Mouse (Mus musculus): ENCODE measurements at regions not wholly inside any gene's neighbourhood (a gene's known extent, or its start where the extent isn't known, plus 50 kb on each side); places are given as distances from the start of the nearest gene placed in this dataset.

DNA sequence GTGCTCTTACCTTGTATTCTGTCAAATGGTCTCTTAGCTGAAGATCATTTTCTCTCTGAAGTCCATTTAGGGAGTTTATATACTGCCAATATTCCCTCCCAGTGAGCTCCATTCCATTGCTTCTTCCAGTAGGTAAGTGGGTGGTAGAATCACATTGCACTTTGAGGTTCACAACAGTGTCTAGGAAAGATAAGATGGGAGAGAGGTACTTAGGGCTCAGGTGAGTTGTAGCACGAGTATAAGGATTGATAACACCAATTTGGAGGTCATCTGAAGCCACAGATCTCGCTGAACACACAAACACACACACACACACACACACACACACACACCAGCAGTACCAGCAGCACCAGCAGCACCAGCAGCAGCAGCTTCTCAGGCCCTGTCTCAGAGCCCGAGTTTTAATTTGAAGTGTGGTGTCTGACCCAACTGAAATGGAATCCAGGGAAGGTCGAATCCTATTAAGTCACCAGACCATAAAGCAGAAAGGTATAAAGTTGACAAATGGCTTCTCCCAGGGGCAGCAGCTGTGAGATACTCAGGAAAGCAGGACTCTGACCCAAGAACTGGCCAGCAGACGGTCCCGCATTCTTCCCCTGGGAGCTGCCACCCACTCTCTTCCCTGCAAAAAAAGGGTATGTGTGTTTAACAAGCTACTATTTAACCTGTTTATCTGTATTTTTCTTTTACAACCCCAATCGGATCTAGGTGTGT is 561.9 kb upstream of the Cdh11 start:
- Histone ChIP-seq H3K4me1 (replicated peaks; ENCODE audit: control insufficient read depth, insufficient read depth, low read length) (no peaks in the 10 kb centered on the region), H3K27ac (ENCODE audit: control insufficient read depth, insufficient read depth, low read length) (no peak overlapping the region), H3K4me3 (ENCODE audit: control insufficient read depth, insufficient read depth, low read length) (no peak overlapping the region), H3K27me3 (ENCODE audit: control insufficient read depth, insufficient read depth, low read length) (no peaks in the 10 kb centered on the region), H3K36me3 (ENCODE audit: control insufficient read depth, insufficient read depth, low read length) (no peaks in the 10 kb centered on the region)
- DNase-seq: no peak
- WGBS: 62% methylated on average over 7 of the region's 7 CpGs
- TF ChIP-seq POLR2A (IDR thresholded peaks at IDR 0.05; ENCODE audit: control insufficient read depth, extremely low read depth, insufficient read depth, low read length, poor library complexity) (no peak), CTCF (IDR thresholded peaks at IDR 0.05; ENCODE audit: borderline replicate concordance, control insufficient read depth, extremely low read depth, insufficient read depth, low read length, poor library complexity) (no peak)

DNA sequence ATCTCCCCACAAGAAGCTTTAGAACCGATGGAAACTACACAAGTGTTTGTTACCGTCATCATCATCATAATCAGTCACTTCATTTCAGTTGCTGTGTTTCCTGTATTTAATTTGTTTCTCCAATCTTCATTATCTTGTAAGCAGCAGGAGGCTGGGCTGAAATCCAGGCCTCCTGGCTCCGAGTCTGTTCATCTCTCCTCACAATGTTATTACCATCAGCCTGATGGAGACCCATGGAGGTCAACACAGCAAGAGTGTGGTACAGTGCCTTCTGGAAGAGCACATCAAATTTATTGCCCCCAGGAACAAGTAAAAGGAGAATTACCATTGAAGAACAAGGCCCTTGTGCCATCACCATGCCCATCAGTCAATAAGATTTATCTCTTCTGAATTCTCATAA is 576.3 kb upstream of the Cdh11 start:
- TF ChIP-seq CTCF (IDR thresholded peaks at IDR 0.05; ENCODE audit: borderline replicate concordance, control insufficient read depth, extremely low read depth, insufficient read depth, low read length, poor library complexity): no peak
- no peaks in the 10 kb centered on the region for H3K36me3 ChIP-seq (ENCODE audit: control insufficient read depth, insufficient read depth, low read length)
- DNase-seq: no peak
- no peaks in the 10 kb centered on the region for H3K27me3 ChIP-seq (ENCODE audit: control insufficient read depth, insufficient read depth, low read length)
- H3K27ac ChIP-seq (ENCODE audit: control insufficient read depth, insufficient read depth, low read length): no peak overlapping the region
- H3K4me1 ChIP-seq (replicated peaks; ENCODE audit: control insufficient read depth, insufficient read depth, low read length): no peaks in the 10 kb centered on the region
- no peak overlapping the region for H3K4me3 ChIP-seq (ENCODE audit: control insufficient read depth, insufficient read depth, low read length)
- 86% methylated on average over 3 of the region's 3 CpGs for WGBS

DNA sequence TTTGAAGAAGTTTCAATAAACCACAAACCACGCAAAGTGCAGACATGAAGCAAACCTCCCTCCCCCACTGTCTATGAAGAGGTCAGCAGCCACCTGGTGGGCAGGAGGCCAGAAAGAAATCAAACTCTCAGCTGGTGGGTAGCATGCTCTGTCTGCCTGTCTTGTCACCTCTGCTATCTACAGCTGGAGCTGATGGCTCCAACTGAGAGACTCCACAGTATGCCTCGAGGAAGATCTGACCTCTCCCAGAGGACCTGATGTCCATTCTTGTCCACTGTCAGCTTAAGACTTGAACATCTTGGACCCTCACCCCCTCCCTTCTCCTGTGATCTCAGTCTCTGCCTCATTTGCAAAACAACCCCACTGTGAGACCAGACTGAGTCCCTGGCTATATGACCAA is 585.0 kb upstream of the Cdh11 start:
- H3K27ac ChIP-seq (ENCODE audit: control insufficient read depth, insufficient read depth, low read length): no peak overlapping the region
- TF ChIP-seq POLR2A (IDR thresholded peaks at IDR 0.05; ENCODE audit: control insufficient read depth, extremely low read depth, insufficient read depth, low read length, poor library complexity) (no peak), CTCF (IDR thresholded peaks at IDR 0.05; ENCODE audit: borderline replicate concordance, control insufficient read depth, extremely low read depth, insufficient read depth, low read length, poor library complexity) (no peak)
- H3K27me3 ChIP-seq (ENCODE audit: control insufficient read depth, insufficient read depth, low read length): no peaks in the 10 kb centered on the region
- no peaks in the 10 kb centered on the region for H3K36me3 ChIP-seq (ENCODE audit: control insufficient read depth, insufficient read depth, low read length)
- WGBS: 68% methylated on average over 2 of the region's 2 CpGs
- H3K4me3 ChIP-seq (ENCODE audit: control insufficient read depth, insufficient read depth, low read length): no peak overlapping the region
- H3K4me1 ChIP-seq (replicated peaks; ENCODE audit: control insufficient read depth, insufficient read depth, low read length): no peaks in the 10 kb centered on the region
- DNase-seq: peak; percentile 1

DNA sequence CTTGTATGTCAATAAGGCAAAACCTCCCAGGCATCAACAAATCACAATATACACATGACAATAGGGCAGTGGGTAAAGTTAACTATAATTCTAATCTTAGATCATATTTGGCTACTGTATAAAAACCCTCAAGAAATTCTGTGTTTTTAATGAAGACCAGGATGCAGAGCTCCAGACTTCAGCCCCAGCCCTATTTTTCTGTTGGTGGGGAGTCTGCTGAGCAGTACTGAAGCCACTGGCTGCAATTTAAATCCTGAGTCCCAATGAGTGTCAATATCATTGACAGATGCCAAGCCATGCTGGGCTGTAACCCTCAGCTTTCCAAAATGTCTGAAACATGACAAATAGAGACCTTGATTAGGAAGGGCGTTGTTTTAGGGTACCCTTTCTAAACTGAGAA is 587.6 kb upstream of the Cdh11 start:
- H3K4me1 ChIP-seq (replicated peaks; ENCODE audit: control insufficient read depth, insufficient read depth, low read length): no peaks in the 10 kb centered on the region
- no peak for DNase-seq

DNA sequence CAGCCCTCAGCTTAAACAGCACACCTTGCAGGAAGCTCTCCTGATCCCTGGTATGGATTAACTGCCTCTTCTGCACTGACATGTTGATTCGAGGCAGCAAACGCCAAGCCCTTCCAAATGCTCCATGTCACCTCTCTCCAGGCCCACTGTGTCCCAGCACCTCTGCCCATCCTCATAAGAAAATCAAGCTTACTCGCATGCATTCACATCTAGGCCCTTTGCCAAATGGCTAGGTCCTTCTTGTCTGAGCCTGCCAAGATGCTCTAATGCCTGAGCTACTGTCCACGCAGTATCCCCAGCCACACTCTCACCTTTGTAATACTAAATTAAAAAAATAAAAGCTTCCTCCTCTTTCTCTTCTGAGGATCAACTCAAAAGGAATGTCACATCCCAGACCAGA is 588.7 kb upstream of the Cdh11 start:
- TF ChIP-seq CTCF (IDR thresholded peaks at IDR 0.05; ENCODE audit: borderline replicate concordance, control insufficient read depth, extremely low read depth, insufficient read depth, low read length, poor library complexity): no peak
- Histone ChIP-seq H3K27me3 (ENCODE audit: control insufficient read depth, insufficient read depth, low read length) (no peaks in the 10 kb centered on the region), H3K4me1 (replicated peaks; ENCODE audit: control insufficient read depth, insufficient read depth, low read length) (no peaks in the 10 kb centered on the region), H3K36me3 (ENCODE audit: control insufficient read depth, insufficient read depth, low read length) (no peaks in the 10 kb centered on the region), H3K27ac (ENCODE audit: control insufficient read depth, insufficient read depth, low read length) (no peak overlapping the region), H3K4me3 (ENCODE audit: control insufficient read depth, insufficient read depth, low read length) (no peak overlapping the region)
- no peak for DNase-seq
- 75% methylated on average over 4 of the region's 4 CpGs for WGBS

More for the DNA sequence above, 587.6 kb upstream of the Cdh11 start:
- WGBS: 80% methylated on average over 1 of the region's 1 CpGs
- no peak overlapping the region for H3K4me3 ChIP-seq (ENCODE audit: control insufficient read depth, insufficient read depth, low read length)
- H3K27me3 ChIP-seq (ENCODE audit: control insufficient read depth, insufficient read depth, low read length): no peaks in the 10 kb centered on the region
- no peak overlapping the region for H3K27ac ChIP-seq (ENCODE audit: control insufficient read depth, insufficient read depth, low read length)
- TF ChIP-seq CTCF (IDR thresholded peaks at IDR 0.05; ENCODE audit: borderline replicate concordance, control insufficient read depth, extremely low read depth, insufficient read depth, low read length, poor library complexity): no peak
- no peaks in the 10 kb centered on the region for H3K36me3 ChIP-seq (ENCODE audit: control insufficient read depth, insufficient read depth, low read length)

DNA sequence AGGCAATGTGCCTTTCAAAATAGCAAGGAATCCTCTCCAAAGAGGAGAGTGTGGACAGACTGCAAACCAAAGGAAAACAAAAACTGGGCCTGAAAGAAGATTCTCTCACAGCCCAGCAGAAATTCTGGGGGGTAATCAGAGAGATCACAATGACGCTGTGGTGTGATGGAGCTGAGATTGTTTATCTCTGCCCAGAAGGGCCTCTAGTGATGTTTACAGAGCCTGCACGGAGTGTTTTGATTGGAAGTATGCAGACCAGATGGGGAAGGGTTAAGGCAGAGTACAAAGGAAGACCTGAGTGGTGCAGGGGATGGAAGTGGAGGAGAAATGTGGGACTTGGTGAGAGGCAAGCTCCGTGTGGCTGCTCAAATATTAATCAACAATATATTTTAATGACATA is 593.1 kb upstream of the Cdh11 start:
- Histone ChIP-seq H3K4me3 (ENCODE audit: control insufficient read depth, insufficient read depth, low read length) (no peak overlapping the region), H3K27me3 (ENCODE audit: control insufficient read depth, insufficient read depth, low read length) (no peaks in the 10 kb centered on the region), H3K4me1 (replicated peaks; ENCODE audit: control insufficient read depth, insufficient read depth, low read length) (no peaks in the 10 kb centered on the region), H3K36me3 (ENCODE audit: control insufficient read depth, insufficient read depth, low read length) (no peaks in the 10 kb centered on the region), H3K27ac (ENCODE audit: control insufficient read depth, insufficient read depth, low read length) (no peak overlapping the region)
- TF ChIP-seq CTCF (IDR thresholded peaks at IDR 0.05; ENCODE audit: borderline replicate concordance, control insufficient read depth, extremely low read depth, insufficient read depth, low read length, poor library complexity): no peak
- no peak for TF ChIP-seq POLR2A (IDR thresholded peaks at IDR 0.05; ENCODE audit: control insufficient read depth, extremely low read depth, insufficient read depth, low read length, poor library complexity)
- 36% methylated on average over 3 of the region's 3 CpGs for WGBS
- DNase-seq: no peak

DNA sequence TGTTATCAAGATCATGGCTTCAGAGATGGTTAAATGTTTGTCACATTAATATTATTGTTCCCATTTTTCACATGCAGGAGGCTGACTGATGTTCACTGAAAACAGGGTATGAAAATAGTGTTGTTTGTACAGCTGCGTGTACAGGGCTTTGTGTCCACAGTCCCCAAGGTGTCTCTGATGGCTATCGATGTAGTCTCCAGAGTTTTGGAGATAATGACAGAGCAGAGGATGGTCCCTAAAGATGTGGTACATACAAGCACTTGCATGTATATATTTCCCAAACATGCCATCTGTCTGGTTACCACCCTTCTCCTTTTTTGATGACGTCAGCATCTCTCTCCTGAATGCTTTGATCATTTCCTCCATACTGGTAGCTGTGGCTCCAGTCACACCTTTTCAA is 596.1 kb upstream of the Cdh11 start:
- H3K4me1 ChIP-seq (replicated peaks; ENCODE audit: control insufficient read depth, insufficient read depth, low read length): no peaks in the 10 kb centered on the region
- no peaks in the 10 kb centered on the region for H3K27me3 ChIP-seq (ENCODE audit: control insufficient read depth, insufficient read depth, low read length)
- H3K4me3 ChIP-seq (ENCODE audit: control insufficient read depth, insufficient read depth, low read length): no peak overlapping the region
- WGBS: 64% methylated on average over 3 of the region's 3 CpGs
- DNase-seq: no peak
- TF ChIP-seq POLR2A (IDR thresholded peaks at IDR 0.05; ENCODE audit: control insufficient read depth, extremely low read depth, insufficient read depth, low read length, poor library complexity) (no peak), CTCF (IDR thresholded peaks at IDR 0.05; ENCODE audit: borderline replicate concordance, control insufficient read depth, extremely low read depth, insufficient read depth, low read length, poor library complexity) (no peak)
- no peak overlapping the region for H3K27ac ChIP-seq (ENCODE audit: control insufficient read depth, insufficient read depth, low read length)
- no peaks in the 10 kb centered on the region for H3K36me3 ChIP-seq (ENCODE audit: control insufficient read depth, insufficient read depth, low read length)

All from thymus, adult 2 months (tissue).